Mouse (Mus musculus) liver, postnatal 0 days (tissue): ENCODE measurements around the gene Psmd8.

Experiments used
- CTCF ChIP-seq: sonication (generic); IDR thresholded peaks from 2 replicates; pipeline ENCODE4 v1.5.1; 2016; ENCODE audit warnings: antibody characterized with exemption, low read depth
- EP300 ChIP-seq: IDR thresholded peaks from 2 replicates; pipeline ENCODE4 v1.6.1; 2016; ENCODE audit warnings: antibody characterized with exemption, low read depth, mild to moderate bottlenecking

- TF ChIP-seq EP300 (no peak), CTCF (no peak)
These were observed 39.1 kb downstream of the Psmd8 start for GRCm38 (mm10) chr7:29141416-29141815.
